Mouse (Mus musculus) left cerebral cortex, adult 9 months (tissue): Measurements from ENCODE around the gene Fancd2.

ENCODE experiments used
- DNase-seq, 2 experiments: peaks; one replicate each; pipeline ENCODE4 v3.0.0; 2022; ENCODE audit warnings: low spot score in 2 of 2

The Fancd2 gene

GRCm38 (mm10) chr6:113530932-113531839 lies at the start of gene Fancd2, which contains the start of gene Emc3:
Fancd2 (plus strand) TSS chr6:113531682.
Emc3 (minus strand) TSS chr6:113531652.
- peak; percentile 61 to 92 for DNase-seq

DNA sequence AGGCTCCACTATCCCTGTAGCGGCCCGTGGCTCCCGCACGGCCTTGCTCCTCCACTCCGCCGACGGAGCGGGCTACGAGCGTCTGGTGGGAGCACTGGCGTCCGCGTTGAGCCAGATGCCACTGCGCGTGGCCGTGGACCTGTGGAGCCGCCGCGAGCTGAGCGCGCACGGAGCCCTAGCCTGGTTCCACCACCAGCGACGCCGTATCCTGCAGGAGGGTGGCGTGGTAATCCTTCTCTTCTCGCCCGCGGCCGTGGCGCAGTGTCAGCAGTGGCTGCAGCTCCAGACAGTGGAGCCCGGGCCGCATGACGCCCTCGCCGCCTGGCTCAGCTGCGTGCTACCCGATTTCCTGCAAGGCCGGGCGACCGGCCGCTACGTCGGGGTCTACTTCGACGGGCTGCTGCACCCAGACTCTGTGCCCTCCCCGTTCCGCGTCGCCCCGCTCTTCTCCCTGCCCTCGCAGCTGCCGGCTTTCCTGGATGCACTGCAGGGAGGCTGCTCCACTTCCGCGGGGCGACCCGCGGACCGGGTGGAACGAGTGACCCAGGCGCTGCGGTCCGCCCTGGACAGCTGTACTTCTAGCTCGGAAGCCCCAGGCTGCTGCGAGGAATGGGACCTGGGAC lies 48.9 kb upstream of the Fancd2 start:
- peak in 1 of 2 experiments; percentile 56 for DNase-seq

- peak; percentile 84 to 95 for DNase-seq
These were observed 48.3 kb upstream of the Fancd2 start, which contains the start of gene Creld1 for GRCm38 (mm10) chr6:113483100-113483615. Creld1 (plus strand) TSS chr6:113483297.

GRCm38 (mm10) chr6:113483729-113484128 lies 47.8 kb upstream of the Fancd2 start:
- no peak for DNase-seq

DNA sequence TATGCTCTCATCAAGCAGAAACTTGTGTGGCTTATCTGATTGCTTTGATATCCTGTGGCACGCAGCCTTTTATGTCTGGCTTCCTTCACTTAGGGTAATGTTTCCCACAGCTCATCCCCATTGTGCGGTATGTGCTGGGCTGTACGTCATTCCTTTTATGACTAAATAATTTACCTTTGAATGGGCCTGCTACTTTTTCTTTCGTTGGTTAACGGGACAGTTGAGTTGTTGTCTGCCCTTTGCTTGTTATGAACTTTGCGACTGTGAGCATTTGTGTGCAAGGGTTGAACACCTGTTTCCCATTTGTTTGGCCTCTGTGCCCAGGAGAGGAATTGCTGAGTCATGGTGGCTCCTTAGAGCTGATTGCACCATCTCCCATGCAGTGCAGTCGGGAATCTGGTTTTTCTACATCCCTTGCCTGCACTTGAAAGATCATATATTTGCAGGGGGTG lies 44.3 kb upstream of the Fancd2 start:
- DNase-seq = no peak

DNA sequence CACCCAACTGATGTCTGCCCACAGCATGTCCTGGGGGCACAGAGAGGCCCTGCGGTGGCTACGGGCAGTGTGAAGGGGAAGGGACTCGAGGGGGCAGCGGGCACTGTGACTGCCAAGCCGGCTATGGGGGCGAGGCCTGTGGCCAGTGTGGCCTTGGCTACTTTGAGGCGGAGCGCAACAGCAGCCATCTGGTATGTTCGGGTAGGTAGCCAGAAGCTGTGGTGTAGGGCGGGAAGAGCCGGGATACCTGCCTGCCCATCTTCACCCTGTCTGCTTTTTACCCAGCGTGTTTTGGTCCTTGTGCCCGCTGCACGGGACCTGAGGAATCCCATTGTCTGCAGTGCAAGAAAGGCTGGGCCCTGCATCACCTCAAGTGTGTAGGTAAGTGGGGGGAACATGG lies 42.1 kb upstream of the Fancd2 start:
- DNase-seq = no peak

- DNase-seq = peak in 1 of 2 experiments; percentile 73
These were observed 39.2 kb upstream of the Fancd2 start for GRCm38 (mm10) chr6:113492101-113492864.

GRCm38 (mm10) chr6:113494258-113494788 lies 37.2 kb upstream of the Fancd2 start:
- DNase-seq = peak in 1 of 2 experiments; percentile 55

DNA sequence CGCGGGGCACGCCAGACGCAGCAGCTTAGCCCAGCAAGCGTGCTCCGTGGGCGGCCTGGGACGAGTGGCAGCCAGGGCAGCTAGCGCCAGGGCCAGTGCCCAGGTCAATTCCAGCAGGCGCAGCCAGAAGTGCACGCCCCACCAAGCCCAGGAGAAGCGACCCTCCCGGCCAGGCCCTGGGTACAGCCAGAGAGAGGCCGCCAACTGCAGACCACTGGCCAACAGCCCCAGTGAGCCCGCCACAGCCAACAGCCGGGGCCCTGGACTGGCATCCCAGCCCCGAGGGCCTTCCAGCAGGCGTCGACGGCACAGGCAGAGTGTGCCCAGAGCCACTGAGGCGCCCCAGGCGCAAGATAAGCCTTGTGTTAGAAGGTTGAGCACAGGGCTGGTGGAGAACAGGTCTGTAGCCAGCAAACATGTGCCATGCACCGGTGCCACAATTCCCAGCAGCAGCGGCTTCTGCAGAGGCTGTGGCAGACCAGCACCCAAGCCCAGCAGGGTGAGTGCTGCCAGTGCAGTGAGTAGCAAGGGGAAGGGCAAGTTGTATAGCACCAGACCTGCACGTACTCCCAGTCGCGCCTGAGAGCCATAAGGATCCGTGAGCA lies 36.3 kb upstream of the Fancd2 start:
- DNase-seq = no peak

DNA sequence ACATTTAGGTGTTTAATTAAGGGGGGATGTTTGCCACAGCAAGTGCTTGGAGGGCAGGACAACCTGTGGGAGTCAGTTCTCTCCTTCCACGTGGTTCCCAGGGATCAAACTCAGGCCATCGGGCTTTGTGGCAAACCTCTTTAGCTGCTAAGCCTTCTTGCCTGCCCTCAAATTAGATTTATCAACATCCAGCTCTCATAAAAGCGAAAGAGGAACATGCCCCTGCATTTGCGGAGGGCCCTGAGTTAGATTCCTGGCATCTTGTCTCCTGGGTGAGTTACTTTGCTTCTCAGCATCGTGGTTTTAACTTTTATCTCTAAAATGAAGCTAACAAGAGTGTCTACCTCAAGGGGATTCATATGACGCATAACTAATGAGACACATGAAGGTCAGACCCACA lies 32.1 kb upstream of the Fancd2 start:
- DNase-seq = no peak

DNA sequence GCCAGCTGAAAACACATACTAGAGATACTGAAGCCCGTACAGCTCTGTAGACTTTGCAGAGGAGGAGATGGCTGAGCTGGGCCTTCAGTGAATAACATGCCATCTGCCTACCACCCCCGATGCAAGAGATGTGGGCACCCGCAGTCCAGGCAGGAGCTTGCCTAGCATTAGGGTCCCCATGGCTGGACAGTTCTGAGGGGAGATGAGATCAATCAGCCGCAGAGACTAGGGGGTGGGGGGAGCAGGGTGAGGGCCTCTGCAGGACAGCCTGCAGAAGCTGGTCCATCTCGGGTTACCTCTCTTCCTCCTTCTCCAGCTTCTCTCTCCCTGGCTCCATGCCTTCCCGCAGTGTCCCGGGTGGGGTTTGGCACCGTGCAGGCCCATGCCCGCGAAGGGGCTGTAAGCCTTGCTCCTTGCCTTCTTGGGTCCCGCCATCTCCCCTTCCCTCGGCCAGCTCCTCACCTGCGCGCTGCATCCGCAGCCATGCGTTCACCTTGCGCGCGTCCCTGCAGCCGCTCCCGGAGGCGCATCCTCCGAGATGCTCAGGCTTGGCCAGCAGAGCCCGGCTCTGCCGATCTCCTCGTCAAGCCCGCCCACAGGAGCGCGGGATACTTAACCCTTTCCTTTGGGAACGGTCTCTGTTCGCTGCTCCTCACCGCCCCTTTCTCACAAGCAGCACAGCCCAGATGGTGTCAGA lies 29.9 kb upstream of the Fancd2 start, which contains the start of gene Prrt3:
Gene Prrt3 (minus strand): TSS at position 544 of the 697 bp plus-strand sequence.
- peak in 1 of 2 experiments; percentile 81 for DNase-seq

- DNase-seq = no peak
These were observed 28.7 kb upstream of the Fancd2 start for GRCm38 (mm10) chr6:113502801-113503200.

GRCm38 (mm10) chr6:113505689-113506088 lies 25.8 kb upstream of the Fancd2 start:
- DNase-seq = no peak

- no peak for DNase-seq
These were observed 24.4 kb upstream of the Fancd2 start for GRCm38 (mm10) chr6:113507130-113507529.

DNA sequence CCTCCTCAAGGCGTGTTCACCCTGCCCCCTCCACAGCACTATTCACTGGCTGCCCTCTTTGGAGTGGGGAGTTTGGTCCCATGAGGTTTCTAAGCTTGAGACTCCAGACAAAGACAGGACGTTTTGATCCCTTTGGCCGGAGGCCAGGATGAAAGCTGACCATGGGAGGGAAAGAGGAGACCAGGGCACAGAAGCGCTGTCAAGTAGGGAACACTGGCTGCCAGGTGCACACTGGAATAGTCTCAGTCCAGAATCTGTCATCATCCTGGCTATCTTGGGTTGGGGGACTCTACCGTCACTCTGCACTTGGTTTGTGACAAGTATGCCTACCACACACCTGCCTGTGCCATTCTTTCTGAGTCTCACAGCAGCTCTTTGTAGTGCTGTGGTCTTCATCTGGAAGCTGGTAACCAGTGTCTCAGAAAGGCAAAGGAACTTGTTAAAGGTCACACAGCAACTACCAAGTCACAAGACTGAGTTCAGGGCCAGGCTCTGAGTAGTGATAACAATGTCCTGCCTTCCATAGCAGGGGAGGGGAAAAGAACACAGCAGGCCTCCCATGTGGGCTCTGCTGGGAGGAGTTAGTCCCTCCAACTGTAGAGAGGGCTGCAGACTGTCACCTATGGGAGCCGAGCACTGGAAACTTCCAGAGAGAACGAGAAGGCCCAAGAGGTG lies 23.1 kb upstream of the Fancd2 start:
- no peak for DNase-seq

DNA sequence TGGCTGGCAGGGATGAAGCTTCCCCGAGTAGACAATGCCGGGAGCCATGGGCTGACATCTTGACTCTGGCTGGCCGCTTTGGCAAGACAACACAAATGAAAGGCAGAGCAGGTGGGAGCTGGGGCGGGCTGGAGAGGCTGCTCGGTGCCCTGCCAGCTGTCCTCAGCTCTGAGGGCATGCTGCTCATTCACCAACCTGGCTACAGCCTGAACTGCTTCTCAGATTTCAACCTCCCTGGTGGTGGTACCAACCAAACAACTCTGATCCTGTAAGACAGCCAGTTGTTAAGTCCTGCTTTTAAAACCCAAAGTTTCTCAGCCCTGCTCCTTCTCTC lies 22.6 kb upstream of the Fancd2 start:
- no peak for DNase-seq

DNA sequence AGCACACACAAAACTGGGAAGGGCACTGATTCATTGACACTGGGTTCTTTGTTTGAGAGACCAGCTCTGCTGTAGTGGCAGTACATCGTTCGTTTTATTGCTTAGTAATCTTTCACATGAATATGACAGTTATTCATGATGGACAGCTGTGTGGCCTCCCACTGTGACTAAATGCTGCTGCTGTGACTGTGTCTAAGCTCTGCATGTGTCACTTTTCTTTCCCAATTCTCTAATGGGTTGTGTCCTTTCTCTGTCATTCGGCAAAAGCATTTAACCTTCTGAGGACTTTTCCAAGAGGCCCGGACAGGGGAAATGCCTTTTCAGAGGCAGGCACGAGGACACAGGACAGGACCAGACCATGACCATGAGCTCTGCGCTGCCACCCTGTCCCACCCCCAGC lies 17.5 kb upstream of the Fancd2 start:
- DNase-seq = no peak

DNA sequence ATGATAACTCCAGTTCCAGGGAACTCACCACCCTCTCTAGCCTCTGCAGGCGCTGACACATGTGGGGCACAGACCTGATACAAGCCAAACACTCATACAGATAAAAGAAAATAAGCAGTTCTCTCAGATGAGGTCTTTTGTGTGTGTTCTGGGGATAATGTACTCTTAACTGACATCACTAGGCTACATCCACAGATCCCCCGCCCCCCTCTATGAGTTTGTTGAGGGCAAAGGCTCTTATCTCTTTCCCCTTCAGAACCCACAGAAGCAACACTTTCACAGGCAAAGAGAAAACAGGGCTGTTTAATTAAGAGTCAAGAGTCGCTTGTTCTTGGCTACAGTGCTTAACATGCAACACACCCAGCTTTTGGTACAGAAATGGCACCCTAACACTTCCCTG lies 16.9 kb upstream of the Fancd2 start:
- no peak for DNase-seq

- no peak for DNase-seq
These were observed 13.9 kb upstream of the Fancd2 start for GRCm38 (mm10) chr6:113517434-113518080.
